Mouse (Mus musculus) myocyte (in vitro differentiated cells): ENCODE measurements around the gene Gpcpd1. TPM values are rescaled to one million over a fixed set of nuclear protein-coding genes. Genes with fewer than 3 reads are reported as not detected.

Source experiments
- H3K27me3 ChIP-seq: one replicate; pipeline ENCODE4 v1.6.1; 2011; ENCODE audit not compliant: control insufficient read depth, insufficient read depth, insufficient read length
- H3K36me3 ChIP-seq: one replicate; pipeline ENCODE4 v1.6.1; 2011; ENCODE audit not compliant: control insufficient read depth, insufficient read depth
- H3K4me2 ChIP-seq: one replicate; pipeline ENCODE4 v1.6.1; 2011; ENCODE audit warnings: low read depth, control low read depth
- H3K4me3 ChIP-seq: one replicate; pipeline ENCODE4 v1.5.1; 2011; ENCODE audit warnings: mild to moderate bottlenecking, control low read depth, moderate library complexity
- H3K79me2 ChIP-seq: one replicate; pipeline ENCODE4 v1.6.1; 2011; ENCODE audit not compliant: control insufficient read depth, insufficient read depth
- H3ac ChIP-seq: one replicate; pipeline ENCODE4 v1.6.1; 2011; ENCODE audit not compliant: control insufficient read depth, insufficient read length
- CEBPB ChIP-seq: IDR thresholded peaks from 2 replicates; pipeline ENCODE4 v1.6.1; 2011; ENCODE audit warnings: mild to moderate bottlenecking, moderate library complexity; ENCODE audit not compliant: poor library complexity, insufficient read depth, severe bottlenecking
- E2F4 ChIP-seq: IDR thresholded peaks from one replicate; pipeline ENCODE4 v1.6.1; 2011; ENCODE audit warnings: mild to moderate bottlenecking, control low read depth, moderate library complexity; ENCODE audit not compliant: insufficient read depth
- MAX ChIP-seq: IDR thresholded peaks from one replicate; pipeline ENCODE4 v1.6.1; 2011; ENCODE audit warnings: low read depth, mild to moderate bottlenecking, control low read depth
- MYOD1 ChIP-seq, 3 experiments: IDR thresholded peaks; one replicate each; pipeline ENCODE4 v1.6.1; 2011; ENCODE audit warnings: control low read depth in 2 of 3, low read depth in 2 of 3, mild to moderate bottlenecking in 2 of 3, moderate library complexity in 1 of 3; ENCODE audit not compliant: insufficient read length in 2 of 3, control insufficient read depth in 1 of 3
- MYOG ChIP-seq, 3 experiments: IDR thresholded peaks; one replicate each; pipeline ENCODE4 v1.6.1; 2011; ENCODE audit warnings: control low read depth in 2 of 3, low read depth in 2 of 3, mild to moderate bottlenecking in 2 of 3; ENCODE audit not compliant: insufficient read length in 2 of 3, control insufficient read depth in 1 of 3, insufficient read depth in 1 of 3
- POLR2A ChIP-seq: IDR thresholded peaks from one replicate; pipeline ENCODE4 v1.6.1; 2011; ENCODE audit warnings: low read depth, mild to moderate bottlenecking, control low read depth, moderate library complexity; ENCODE audit not compliant: insufficient read length
- POLR2AphosphoS2 ChIP-seq: IDR thresholded peaks from one replicate; pipeline ENCODE4 v1.6.1; 2011; ENCODE audit warnings: low read depth, control low read depth; ENCODE audit not compliant: insufficient read length
- REST ChIP-seq: IDR thresholded peaks from one replicate; pipeline ENCODE4 v1.6.1; 2011; ENCODE audit warnings: mild to moderate bottlenecking, control low read depth, moderate library complexity; ENCODE audit not compliant: insufficient read depth, insufficient read length
- SRF ChIP-seq: IDR thresholded peaks from one replicate; pipeline ENCODE4 v1.6.1; 2011; ENCODE audit warnings: low read depth; ENCODE audit not compliant: control insufficient read depth, insufficient read length
- TCF12 ChIP-seq: IDR thresholded peaks from one replicate; pipeline ENCODE4 v1.6.1; 2011; ENCODE audit warnings: mild to moderate bottlenecking, control low read depth; ENCODE audit not compliant: poor library complexity, insufficient read depth, severe bottlenecking
- TCF3 ChIP-seq: IDR thresholded peaks from one replicate; pipeline ENCODE4 v1.6.1; 2011; ENCODE audit warnings: low read depth, control low read depth; ENCODE audit not compliant: insufficient read length
- USF1 ChIP-seq: IDR thresholded peaks from one replicate; pipeline ENCODE4 v1.6.1; 2011; ENCODE audit warnings: low read depth, mild to moderate bottlenecking, control low read depth, moderate library complexity
- polyA plus RNA-seq: library from polyadenylated mRNA; unstranded; fragments of >200 nt; fragmentation: generic; extraction: Trizol; gene quantifications from one replicate; pipeline ENCODE4 v1.2.1, GENCODE M21; 2012; ENCODE audit warnings: missing spikeins

The Gpcpd1 gene
- polyA plus RNA-seq, 1 experiment, result 6.1 TPM

GRCm38 (mm10) chr2:132567414-132567813 lies 20.1 kb downstream of the Gpcpd1 start:
- no peak for TF ChIP-seq POLR2A
- TF ChIP-seq MAX, result no peak
- TF ChIP-seq USF1, result no peak
- no peak for TF ChIP-seq POLR2AphosphoS2
- TF ChIP-seq TCF3, result no peak
- no peak for TF ChIP-seq CEBPB
- TF ChIP-seq SRF, result no peak
- TF ChIP-seq E2F4, result no peak
- no peak for TF ChIP-seq MYOG (IDR thresholded peaks at IDR 0.05; ENCODE audit: control insufficient read depth in 1 of 3, insufficient read depth in 1 of 3, insufficient read length in 2 of 3, low read depth in 2 of 3)
- no peak for TF ChIP-seq REST
- no peak for TF ChIP-seq TCF12
- no peak for TF ChIP-seq MYOD1 (IDR thresholded peaks at IDR 0.05; ENCODE audit: control insufficient read depth in 1 of 3, insufficient read length in 2 of 3, low read depth in 2 of 3)
- H3K36me3 ChIP-seq, result peaks cover 50% of the 10 kb centered on the region

GRCm38 (mm10) chr2:132561860-132562259 lies 25.7 kb downstream of the Gpcpd1 start:
- H3K4me3 ChIP-seq, result no peak overlapping the region
- peaks cover 32% of the 10 kb centered on the region for H3K36me3 ChIP-seq
- TF ChIP-seq TCF3 (no peak), USF1 (no peak), REST (no peak), POLR2A (no peak), TCF12 (no peak), CEBPB (no peak), POLR2AphosphoS2 (no peak), MYOD1 (IDR thresholded peaks at IDR 0.05; ENCODE audit: control insufficient read depth in 1 of 3, insufficient read length in 2 of 3, low read depth in 2 of 3) (no peak), MYOG (IDR thresholded peaks at IDR 0.05; ENCODE audit: control insufficient read depth in 1 of 3, insufficient read depth in 1 of 3, insufficient read length in 2 of 3, low read depth in 2 of 3) (no peak), SRF (no peak), E2F4 (no peak), MAX (no peak)
- no peaks in the 10 kb centered on the region for H3K79me2 ChIP-seq
- no peak overlapping the region for H3K4me2 ChIP-seq
- H3ac ChIP-seq, result no peak overlapping the region
- H3K27me3 ChIP-seq, result no peaks in the 10 kb centered on the region

More at GRCm38 (mm10) chr2:132567414-132567813, 20.1 kb downstream of the Gpcpd1 start:
- Histone ChIP-seq H3K79me2 (peaks cover 2% of the 10 kb centered on the region), H3K4me2 (no peak overlapping the region), H3ac (no peak overlapping the region), H3K4me3 (no peak overlapping the region), H3K27me3 (no peaks in the 10 kb centered on the region)

GRCm38 (mm10) chr2:132527864-132528263 lies 59.7 kb downstream of the Gpcpd1 start:
- no peak for TF ChIP-seq CEBPB
- Histone ChIP-seq H3K4me3 (no peak overlapping the region), H3K4me2 (no peak overlapping the region), H3K27me3 (no peaks in the 10 kb centered on the region), H3K79me2 (no peaks in the 10 kb centered on the region), H3ac (no peak overlapping the region), H3K36me3 (peaks cover 30% of the 10 kb centered on the region)

- Histone ChIP-seq H3K79me2 (no peaks in the 10 kb centered on the region), H3K27me3 (no peaks in the 10 kb centered on the region), H3K4me3 (no peak overlapping the region), H3K36me3 (peaks cover 21% of the 10 kb centered on the region), H3K4me2 (no peak overlapping the region), H3ac (no peak overlapping the region)
- TF ChIP-seq POLR2A (no peak), TCF12 (no peak), MYOG (IDR thresholded peaks at IDR 0.05; ENCODE audit: control insufficient read depth in 1 of 3, insufficient read depth in 1 of 3, insufficient read length in 2 of 3, low read depth in 2 of 3) (no peak), REST (no peak), MYOD1 (IDR thresholded peaks at IDR 0.05; ENCODE audit: control insufficient read depth in 1 of 3, insufficient read length in 2 of 3, low read depth in 2 of 3) (no peak), POLR2AphosphoS2 (no peak), CEBPB (no peak), E2F4 (no peak), MAX (no peak), USF1 (no peak), SRF (no peak), TCF3 (no peak)
Observed at GRCm38 (mm10) chr2:132526894-132527532, 60.5 kb downstream of the Gpcpd1 start.

DNA sequence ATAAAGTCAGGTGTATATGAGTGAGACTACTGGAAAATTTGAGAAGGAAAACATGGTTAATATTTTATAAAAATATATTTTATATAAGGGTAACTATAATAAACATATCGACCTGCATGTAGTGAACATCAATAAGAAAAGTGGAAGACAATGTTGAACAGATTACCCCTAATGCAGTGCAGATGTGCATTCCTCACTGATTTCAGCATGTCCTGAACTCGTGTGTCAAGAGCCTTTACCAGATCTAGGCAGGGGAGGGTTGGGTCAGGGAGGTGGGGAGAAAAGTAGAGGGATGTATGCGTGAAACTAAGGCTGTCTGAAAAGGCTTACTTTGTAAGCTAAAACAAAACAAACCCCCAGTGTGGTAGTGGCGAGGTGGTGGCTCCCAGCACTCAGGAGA lies 61.4 kb downstream of the Gpcpd1 start:
- Histone ChIP-seq H3K27me3 (no peaks in the 10 kb centered on the region), H3K4me3 (no peak overlapping the region), H3K36me3 (peaks cover 18% of the 10 kb centered on the region), H3K4me2 (no peak overlapping the region), H3K79me2 (no peaks in the 10 kb centered on the region), H3ac (no peak overlapping the region)
- no peak for TF ChIP-seq E2F4
- TF ChIP-seq MYOD1 (IDR thresholded peaks at IDR 0.05; ENCODE audit: control insufficient read depth in 1 of 3, insufficient read length in 2 of 3, low read depth in 2 of 3), result no peak
- TF ChIP-seq USF1, result no peak
- no peak for TF ChIP-seq SRF
- TF ChIP-seq MAX, result no peak
- TF ChIP-seq TCF12, result no peak
- no peak for TF ChIP-seq POLR2AphosphoS2
- no peak for TF ChIP-seq CEBPB
- no peak for TF ChIP-seq MYOG (IDR thresholded peaks at IDR 0.05; ENCODE audit: control insufficient read depth in 1 of 3, insufficient read depth in 1 of 3, insufficient read length in 2 of 3, low read depth in 2 of 3)
- no peak for TF ChIP-seq TCF3
- TF ChIP-seq REST, result no peak
- TF ChIP-seq POLR2A, result no peak
